Mouse (Mus musculus) forebrain, embryonic 12.5 days (tissue): Measurements from ENCODE around the gene Cdk17. TPM values are rescaled to one million over a fixed set of nuclear protein-coding genes. Genes with fewer than 3 reads are reported as not detected.
A peak's percentile ranks its signal among the peaks of the same experiment; 100 is the strongest.

ENCODE experiments used
- ATAC-seq: fragments of 200-750 bp; cut with Nextera tagmentation; 2 replicates; pipeline ENCODE4 v1.8.0; 2017; ENCODE audit warnings: moderate TSS enrichment; ENCODE audit not compliant: low FRiP score
- H3K27ac ChIP-seq: fragments of 300-500 bp; sonication (generic); 2 replicates; pipeline ENCODE4 v1.5.1; 2016; ENCODE audit warnings: mild to moderate bottlenecking
- H3K27me3 ChIP-seq: fragments of 300-500 bp; sonication (generic); 2 replicates; pipeline ENCODE4 v1.6.1; 2016; ENCODE audit warnings: mild to moderate bottlenecking
- H3K36me3 ChIP-seq: fragments of 300-500 bp; sonication (generic); replicated peaks from 2 replicates; pipeline ENCODE4 v1.6.1; 2016; ENCODE audit warnings: mild to moderate bottlenecking
- H3K4me1 ChIP-seq: fragments of 300-500 bp; sonication (generic); 2 replicates; pipeline ENCODE4 v1.6.1; 2016
- H3K4me2 ChIP-seq: fragments of 300-500 bp; sonication (generic); 2 replicates; pipeline ENCODE4 v1.6.1; 2016; ENCODE audit warnings: mild to moderate bottlenecking, moderate library complexity
- H3K4me3 ChIP-seq: fragments of 300-500 bp; sonication (generic); replicated peaks from 2 replicates; pipeline ENCODE4 v1.5.1; 2016; ENCODE audit warnings: mild to moderate bottlenecking
- H3K9ac ChIP-seq: fragments of 300-500 bp; sonication (generic); 2 replicates; pipeline ENCODE4 v1.6.1; 2016; ENCODE audit warnings: mild to moderate bottlenecking
- H3K9me3 ChIP-seq: fragments of 300-500 bp; sonication (generic); 2 replicates; pipeline ENCODE4 v1.6.1; 2016
- WGBS: fragments of 180-500 bp; shearing (Covaris S2); methylation state at CpG from one replicate; pipeline ENCODE4 v1.1.7; 2016; 5-methylcytosine and 5-hydroxymethylcytosine counted together
- polyA plus RNA-seq: library from polyadenylated mRNA; unstranded; fragments of >200 nt; fragmentation: Nextera tagmentation; extraction: Ambion mirVana; gene quantifications from 2 replicates; pipeline ENCODE4 v1.2.1, GENCODE M21; 2016

The Cdk17 gene
- polyA plus RNA-seq, 1 experiment from 2014 or later, result 44.6 TPM

DNA sequence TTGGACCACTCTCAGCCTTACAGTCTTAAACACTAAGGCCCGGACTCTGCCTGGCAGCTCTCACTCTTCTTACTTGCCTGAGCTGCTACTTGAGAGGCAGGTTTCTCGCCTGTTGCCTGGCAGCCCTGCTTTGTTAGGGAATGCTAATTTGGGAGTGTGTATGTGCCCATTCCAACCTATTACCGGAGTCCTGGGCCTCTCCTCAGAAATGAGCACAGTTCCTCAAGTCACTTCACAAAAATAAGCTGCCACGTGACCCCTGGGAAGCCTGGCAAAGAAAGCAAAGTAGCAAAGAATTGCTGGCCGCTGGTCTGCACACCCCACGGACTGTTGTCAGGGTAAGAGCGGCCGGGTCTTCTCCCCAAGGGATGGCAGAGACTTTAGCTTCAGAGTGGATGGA lies 102.8 kb downstream of the Cdk17 start:
- Histone ChIP-seq H3K27me3 (no peaks in the 10 kb centered on the region), H3K4me3 (no peak overlapping the region), H3K27ac (peak overlapping the region; percentile 53), H3K4me2 (no peak overlapping the region; the same call in 1 of the 2 replicates), H3K9me3 (no peaks in the 10 kb centered on the region), H3K36me3 (no peaks in the 10 kb centered on the region), H3K9ac (no peak overlapping the region), H3K4me1 (peaks cover 42% of the 10 kb centered on the region)
- 25% methylated on average over 8 of the region's 8 CpGs for WGBS
- peak; percentile 56; the same call in 1 of the 2 replicates for ATAC-seq

DNA sequence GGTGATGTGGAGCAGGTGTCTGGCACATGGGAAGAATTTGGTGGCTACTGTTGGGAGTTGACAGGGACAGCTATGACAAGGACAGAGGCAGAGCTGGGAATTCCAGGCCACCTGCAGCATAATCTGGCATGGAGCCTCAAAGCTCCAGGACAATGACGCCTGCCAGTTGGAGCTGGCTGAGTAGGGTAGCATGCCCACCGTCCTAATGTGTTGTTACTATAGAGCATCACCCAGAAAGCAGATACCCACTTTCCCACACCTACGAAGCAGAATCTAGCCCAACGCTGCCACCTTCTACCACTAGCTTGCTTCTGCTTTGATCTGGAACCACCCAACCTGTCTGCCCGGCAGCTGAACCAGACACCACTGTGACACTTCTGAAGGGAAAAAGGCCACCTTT lies 103.3 kb downstream of the Cdk17 start:
- H3K27me3 ChIP-seq, result no peaks in the 10 kb centered on the region
- peaks cover 42% of the 10 kb centered on the region for H3K4me1 ChIP-seq
- no peaks in the 10 kb centered on the region for H3K36me3 ChIP-seq
- H3K9ac ChIP-seq, result no peak overlapping the region
- H3K4me3 ChIP-seq, result no peak overlapping the region
- WGBS, result 76% methylated on average over 5 of the region's 5 CpGs
- H3K4me2 ChIP-seq, result no peak overlapping the region; the same call in 1 of the 2 replicates
- no peaks in the 10 kb centered on the region for H3K9me3 ChIP-seq
- peak; percentile 15; the same call in 1 of the 2 replicates for ATAC-seq
- H3K27ac ChIP-seq, result 0 out of 2 replicates have a peak overlapping the region, but pooled peaks have one; percentile 53

DNA sequence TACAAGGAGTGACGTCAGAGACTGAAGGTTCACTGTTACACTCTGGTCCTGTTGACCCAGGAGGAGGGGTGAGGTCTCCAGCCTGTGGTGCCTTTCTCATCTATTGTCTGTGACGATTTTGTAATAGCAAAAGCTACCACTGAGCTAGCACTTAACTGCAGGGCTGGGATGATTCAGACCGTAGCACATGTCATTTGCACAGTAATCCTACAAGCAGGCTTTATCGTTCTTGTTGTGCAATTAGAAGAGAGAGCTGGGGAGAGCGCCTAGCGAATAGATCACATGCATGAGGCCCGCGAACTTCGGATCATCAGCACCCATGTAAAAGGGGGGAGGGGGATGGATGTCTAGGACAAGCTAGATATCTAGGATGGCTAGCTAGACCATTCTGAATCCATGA lies 105.2 kb downstream of the Cdk17 start:
- peaks cover 45% of the 10 kb centered on the region for H3K4me1 ChIP-seq
- no peak overlapping the region for H3K4me2 ChIP-seq
- no peak for ATAC-seq
- no peaks in the 10 kb centered on the region for H3K36me3 ChIP-seq
- H3K9ac ChIP-seq, result no peak overlapping the region
- H3K27me3 ChIP-seq, result no peaks in the 10 kb centered on the region
- no peak overlapping the region for H3K4me3 ChIP-seq
- H3K27ac ChIP-seq, result no peak overlapping the region
- H3K9me3 ChIP-seq, result no peaks in the 10 kb centered on the region
- WGBS, result 88% methylated on average over 9 of the region's 9 CpGs

DNA sequence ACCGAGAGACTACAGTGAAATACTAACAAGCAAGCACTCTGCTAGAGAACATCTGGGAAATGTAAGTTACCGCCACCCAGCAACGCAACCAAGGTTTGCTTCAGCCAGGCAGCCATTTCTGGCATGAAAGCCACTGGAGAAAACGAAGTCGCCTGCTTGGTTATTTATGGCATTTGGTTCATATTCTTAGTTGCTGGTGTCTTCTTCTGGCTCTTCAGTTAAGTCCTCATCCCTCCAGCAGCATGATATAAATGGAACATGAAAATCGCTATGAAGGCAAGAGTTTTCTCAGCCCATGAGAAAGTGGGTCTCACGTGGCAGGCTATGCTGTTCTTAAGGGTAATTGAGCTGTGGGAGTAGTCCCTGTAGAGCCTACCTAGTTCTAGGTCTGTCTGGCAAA lies 105.8 kb downstream of the Cdk17 start:
- no peak for ATAC-seq
- no peaks in the 10 kb centered on the region for H3K36me3 ChIP-seq

DNA sequence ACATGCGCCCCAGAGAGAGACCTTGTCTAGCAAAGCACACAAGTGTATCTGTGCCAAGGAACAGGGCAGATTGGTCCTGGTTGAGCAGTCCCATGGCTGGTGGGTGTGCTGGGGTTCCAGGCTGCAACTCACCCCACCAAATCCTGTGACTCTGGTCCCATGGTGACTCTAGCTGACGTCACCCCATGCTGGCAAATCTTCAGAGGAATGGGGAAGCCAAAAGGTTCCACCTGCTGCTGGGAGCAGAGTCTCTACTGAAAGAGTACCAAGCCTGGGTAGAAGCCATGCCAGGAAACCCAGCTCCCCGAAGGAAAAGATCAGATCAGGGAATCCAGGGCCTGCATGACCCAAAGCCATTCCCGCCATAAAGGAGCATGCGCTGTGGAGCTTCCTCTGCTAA lies 106.8 kb downstream of the Cdk17 start:
- H3K27me3 ChIP-seq, result no peaks in the 10 kb centered on the region
- H3K9ac ChIP-seq, result no peak overlapping the region
- no peak for ATAC-seq
- peaks cover 29% of the 10 kb centered on the region for H3K4me1 ChIP-seq
- no peak overlapping the region for H3K4me2 ChIP-seq
- H3K36me3 ChIP-seq, result no peaks in the 10 kb centered on the region
- no peak overlapping the region for H3K27ac ChIP-seq
- H3K9me3 ChIP-seq, result no peaks in the 10 kb centered on the region
- 92% methylated on average over 5 of the region's 5 CpGs for WGBS
- no peak overlapping the region for H3K4me3 ChIP-seq

More for the DNA sequence above, 105.8 kb downstream of the Cdk17 start:
- no peaks in the 10 kb centered on the region for H3K9me3 ChIP-seq
- no peak overlapping the region for H3K27ac ChIP-seq
- WGBS, result 95% methylated on average over 7 of the region's 7 CpGs
- H3K9ac ChIP-seq, result no peak overlapping the region
- no peak overlapping the region for H3K4me2 ChIP-seq
- no peak overlapping the region for H3K4me3 ChIP-seq
- peaks cover 38% of the 10 kb centered on the region for H3K4me1 ChIP-seq
- H3K27me3 ChIP-seq, result no peaks in the 10 kb centered on the region

DNA sequence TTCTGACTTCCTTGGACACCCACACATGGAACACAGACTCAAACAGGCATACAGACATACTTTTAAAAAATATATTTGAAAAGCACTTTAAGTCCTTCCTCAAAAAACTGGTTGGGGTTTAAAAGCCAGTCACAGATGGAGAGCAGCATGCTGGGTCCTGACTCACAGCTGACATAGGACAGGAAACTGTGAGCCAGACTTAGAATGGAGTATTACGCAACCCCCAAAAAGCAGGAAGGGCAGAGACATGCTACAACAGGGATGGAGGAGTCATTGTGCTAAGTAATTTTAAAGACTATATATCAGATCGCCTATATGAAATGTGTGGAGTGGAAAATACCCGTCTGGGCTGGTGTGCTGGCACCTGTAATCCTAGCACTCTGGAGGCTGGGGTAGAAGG lies 107.7 kb downstream of the Cdk17 start:
- ATAC-seq, result no peak
- H3K4me2 ChIP-seq, result no peak overlapping the region
- 94% methylated on average over 3 of the region's 3 CpGs for WGBS

DNA sequence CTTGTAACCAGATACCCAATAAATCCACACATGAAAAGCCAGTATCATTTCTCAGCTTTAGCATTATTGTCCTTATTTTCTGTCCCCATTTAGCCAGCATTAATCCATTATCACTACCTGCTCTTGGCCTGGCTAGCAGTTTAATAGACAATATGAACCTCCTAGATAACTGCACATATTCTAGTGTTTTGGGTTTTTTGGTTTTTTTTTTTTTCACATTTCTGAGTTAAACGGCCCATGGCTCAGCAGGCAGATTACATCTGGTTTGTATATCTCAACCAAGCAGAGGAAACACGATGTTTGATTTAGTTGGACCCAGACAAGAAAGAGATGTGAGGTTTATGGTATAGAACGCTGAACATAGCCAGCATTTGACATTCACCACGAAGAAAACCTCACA lies 109.1 kb downstream of the Cdk17 start:
- Histone ChIP-seq H3K4me3 (no peak overlapping the region), H3K27ac (no peak overlapping the region), H3K9me3 (no peaks in the 10 kb centered on the region), H3K4me1 (peaks cover 14% of the 10 kb centered on the region), H3K4me2 (no peak overlapping the region), H3K9ac (no peak overlapping the region), H3K27me3 (no peaks in the 10 kb centered on the region), H3K36me3 (no peaks in the 10 kb centered on the region)
- WGBS, result 72% methylated on average over 4 of the region's 4 CpGs
- no peak for ATAC-seq

More for the DNA sequence above, 107.7 kb downstream of the Cdk17 start:
- H3K4me1 ChIP-seq, result peaks cover 24% of the 10 kb centered on the region
- no peak overlapping the region for H3K9ac ChIP-seq
- no peaks in the 10 kb centered on the region for H3K9me3 ChIP-seq
- no peaks in the 10 kb centered on the region for H3K27me3 ChIP-seq
- no peak overlapping the region for H3K4me3 ChIP-seq
- H3K27ac ChIP-seq, result no peak overlapping the region
- no peaks in the 10 kb centered on the region for H3K36me3 ChIP-seq

DNA sequence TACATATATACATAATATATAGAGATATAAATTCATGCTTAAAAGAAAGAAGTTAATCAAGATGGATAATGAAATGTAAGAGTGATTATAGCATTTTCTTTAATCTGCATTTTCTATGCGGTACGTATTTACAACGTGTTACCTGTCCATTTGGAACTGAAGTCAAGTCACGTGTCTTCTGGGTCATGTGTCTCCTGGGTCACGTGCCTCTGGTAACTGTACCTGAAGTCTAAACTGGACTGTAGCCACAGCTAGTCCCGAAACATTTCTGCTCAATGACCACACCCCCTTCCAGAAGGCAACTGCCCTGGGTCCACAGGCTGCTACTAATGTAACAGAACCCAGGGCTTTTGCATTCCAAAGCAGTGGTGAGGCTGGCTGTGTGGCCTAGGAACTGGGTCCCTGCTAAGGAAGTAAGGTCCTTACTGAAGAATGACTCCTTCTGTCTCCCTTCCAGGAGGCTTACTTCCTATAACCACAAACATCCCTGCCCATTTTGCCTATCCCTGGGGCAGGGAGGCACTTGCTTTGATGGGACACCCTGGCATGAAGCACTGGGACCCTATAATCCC lies 110.3 kb downstream of the Cdk17 start:
- Histone ChIP-seq H3K9ac (no peak overlapping the region), H3K4me3 (no peak overlapping the region), H3K9me3 (no peaks in the 10 kb centered on the region), H3K4me1 (peaks cover 22% of the 10 kb centered on the region), H3K27me3 (no peaks in the 10 kb centered on the region), H3K27ac (no peak overlapping the region), H3K36me3 (no peaks in the 10 kb centered on the region), H3K4me2 (no peak overlapping the region)
- WGBS, result 90% methylated on average over 6 of the region's 6 CpGs
- ATAC-seq, result no peak

DNA sequence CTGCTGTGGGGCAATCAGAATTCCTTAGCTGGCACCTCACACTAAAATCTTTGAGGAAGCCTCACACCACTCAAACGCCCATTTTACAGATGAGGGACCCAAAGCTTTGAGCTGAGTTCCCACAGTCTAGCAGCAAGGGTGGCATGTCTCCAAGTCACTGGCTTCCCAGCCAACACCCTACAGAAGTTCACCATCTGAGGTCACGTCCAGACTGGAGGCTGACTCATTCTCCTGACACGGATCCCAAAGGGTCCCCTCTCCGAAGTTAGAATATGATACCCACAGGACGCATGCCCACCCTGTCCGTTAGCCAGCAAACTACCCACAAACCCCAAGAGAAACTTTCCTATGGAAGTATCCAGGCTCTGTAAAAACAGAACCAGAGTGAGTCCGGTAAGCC lies 111.2 kb downstream of the Cdk17 start:
- no peak overlapping the region for H3K4me2 ChIP-seq
- no peaks in the 10 kb centered on the region for H3K27me3 ChIP-seq
- H3K4me3 ChIP-seq, result no peak overlapping the region
- H3K36me3 ChIP-seq, result no peaks in the 10 kb centered on the region
- no peaks in the 10 kb centered on the region for H3K9me3 ChIP-seq
- H3K27ac ChIP-seq, result no peak overlapping the region
- no peak for ATAC-seq
- peaks cover 31% of the 10 kb centered on the region for H3K4me1 ChIP-seq
- 92% methylated on average over 7 of the region's 7 CpGs for WGBS
- H3K9ac ChIP-seq, result no peak overlapping the region

DNA sequence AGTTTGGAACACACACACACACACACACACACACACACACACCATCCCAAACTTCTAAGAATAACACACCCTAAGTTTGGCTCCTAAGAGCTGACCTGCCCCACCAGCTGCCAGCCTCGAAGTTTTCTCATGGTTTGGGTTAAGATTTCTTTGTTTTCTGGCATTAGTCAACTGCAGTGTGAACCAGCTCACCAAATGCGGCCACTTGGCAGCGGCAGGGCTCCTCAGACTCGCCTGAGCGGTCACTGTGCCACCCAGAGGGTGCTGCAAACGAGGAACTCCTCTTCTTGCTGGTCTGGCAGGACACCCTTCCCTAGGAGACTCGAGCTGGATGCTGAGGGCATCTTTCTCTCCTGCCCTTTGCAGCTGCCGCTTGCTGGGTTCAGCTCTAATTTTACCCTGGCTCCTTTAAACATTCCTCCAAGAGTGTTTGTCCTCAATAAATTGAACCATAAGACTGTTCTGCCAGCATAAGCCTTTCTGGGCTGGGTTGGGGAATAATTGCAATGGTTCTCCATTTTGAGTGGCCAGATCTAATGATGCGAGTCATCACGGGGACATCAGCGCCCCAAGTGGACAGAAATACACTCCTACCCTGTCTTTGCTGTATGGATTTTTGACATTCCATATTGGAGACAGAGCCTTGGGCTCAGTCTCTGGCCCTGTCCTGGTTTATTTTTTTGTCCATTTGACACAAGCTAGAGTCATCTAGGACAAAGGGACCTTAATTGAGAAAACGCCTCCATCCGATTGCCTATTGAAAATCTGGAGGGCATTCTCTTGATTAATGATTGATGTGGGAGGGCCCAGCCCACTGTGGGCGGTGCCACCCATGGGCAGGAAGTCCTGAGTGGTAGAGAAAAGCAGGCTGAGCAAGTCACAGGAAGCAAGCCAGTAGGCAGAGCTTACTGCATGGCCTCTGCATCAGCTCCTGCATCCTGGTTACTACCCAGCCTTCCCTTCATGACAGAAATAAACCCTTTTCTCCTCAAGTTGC lies 112.6 kb downstream of the Cdk17 start:
- no peak for ATAC-seq
- Histone ChIP-seq H3K36me3 (no peaks in the 10 kb centered on the region), H3K27ac (no peak overlapping the region), H3K4me3 (no peak overlapping the region), H3K9ac (no peak overlapping the region), H3K27me3 (no peaks in the 10 kb centered on the region), H3K9me3 (no peaks in the 10 kb centered on the region), H3K4me2 (no peak overlapping the region), H3K4me1 (peaks cover 35% of the 10 kb centered on the region)
- 79% methylated on average over 14 of the region's 14 CpGs for WGBS

DNA sequence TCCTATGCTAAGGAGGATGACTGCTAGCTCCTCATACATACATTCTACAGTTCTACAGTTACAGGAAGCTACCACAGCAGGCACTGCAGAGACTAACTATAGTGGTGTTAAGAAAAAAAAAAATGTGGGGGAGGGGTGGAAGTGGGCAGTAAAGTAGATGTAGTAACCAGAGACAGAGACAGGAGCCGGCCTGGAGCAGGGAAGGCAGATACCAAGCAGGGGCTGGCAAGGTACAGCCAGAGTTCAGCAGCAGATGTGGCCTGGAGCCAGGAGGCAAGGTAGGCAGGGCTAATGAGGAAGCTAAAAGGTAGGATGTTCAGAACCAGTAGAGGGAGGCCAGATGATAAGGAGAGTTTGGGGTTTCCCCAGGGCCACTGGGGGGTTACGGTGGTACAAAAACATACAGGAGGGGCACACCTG lies 113.6 kb downstream of the Cdk17 start:
- Histone ChIP-seq H3K4me2 (no peak overlapping the region), H3K9ac (no peak overlapping the region), H3K27me3 (no peaks in the 10 kb centered on the region), H3K4me3 (no peak overlapping the region), H3K27ac (no peak overlapping the region), H3K9me3 (no peaks in the 10 kb centered on the region), H3K4me1 (peaks cover 35% of the 10 kb centered on the region), H3K36me3 (no peaks in the 10 kb centered on the region)
- 68% methylated on average over 2 of the region's 2 CpGs for WGBS
- ATAC-seq, result no peak

DNA sequence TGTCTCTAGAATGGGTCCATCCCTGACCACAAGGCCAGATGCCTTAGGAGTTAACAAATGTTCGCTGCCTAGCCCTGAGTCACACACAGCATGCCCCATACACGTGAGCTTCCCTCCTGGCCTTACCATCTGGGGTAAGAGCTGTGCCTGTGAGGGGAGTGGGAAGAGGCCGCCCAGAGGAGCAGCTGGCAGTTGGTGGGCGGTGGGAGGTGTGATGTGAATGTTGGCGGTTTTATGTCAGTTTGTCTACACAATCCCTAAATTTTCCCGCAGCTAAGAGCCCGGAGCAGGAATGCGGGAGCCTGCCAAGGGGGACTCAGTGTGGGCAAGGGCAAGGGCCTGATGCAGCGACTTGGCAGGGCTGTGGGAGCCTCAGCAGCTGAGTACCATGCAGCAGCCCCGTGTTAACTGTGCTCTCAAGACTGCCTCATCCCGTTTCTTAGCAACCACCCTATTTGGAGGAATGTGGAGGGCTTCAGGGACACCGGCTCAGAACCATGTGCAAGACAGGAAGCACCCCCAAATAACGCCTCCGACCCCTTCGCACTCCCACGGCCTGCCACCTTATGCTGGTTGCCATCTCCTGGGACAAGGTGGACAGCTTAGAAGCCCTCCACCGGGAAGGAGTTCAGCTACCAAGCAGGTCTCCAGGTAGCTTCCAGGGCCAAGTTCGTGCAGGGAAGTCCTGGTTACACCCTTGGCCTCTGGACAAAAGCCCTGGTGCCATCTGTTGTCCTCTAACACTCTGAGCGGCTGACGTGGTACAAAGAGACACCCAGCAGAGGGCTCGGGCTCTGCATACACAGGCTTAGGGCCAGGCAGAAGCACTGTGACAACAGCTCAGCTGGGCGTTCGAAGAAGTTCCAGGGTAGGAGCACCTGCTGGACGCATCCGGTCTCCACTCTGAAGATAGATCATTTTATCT lies 114.8 kb downstream of the Cdk17 start:
- Histone ChIP-seq H3K36me3 (no peaks in the 10 kb centered on the region), H3K9me3 (no peaks in the 10 kb centered on the region), H3K4me3 (peak overlapping the region; percentile 28; the same call in 1 of the 2 replicates), H3K27me3 (no peaks in the 10 kb centered on the region), H3K9ac (peak overlapping the region; percentile 38; the same call in 1 of the 2 replicates), H3K4me1 (peaks cover 32% of the 10 kb centered on the region), H3K27ac (peak overlapping the region; percentile 80), H3K4me2 (peak overlapping the region; percentile 56)
- peak; percentile 81 for ATAC-seq
- 34% methylated on average over 25 of the region's 25 CpGs for WGBS
